Mouse (Mus musculus) embryonic facial prominence, embryonic 11.5 days (tissue): ENCODE results near the gene Inafm2. TPM values are rescaled to one million over a fixed set of nuclear protein-coding genes. Genes with fewer than 3 reads are reported as not detected.

Source experiments
- ATAC-seq: fragments of 200-750 bp; cut with Nextera tagmentation; replicated peaks from 2 replicates; pipeline ENCODE4 v1.8.0; 2017; ENCODE audit warnings: low read depth; ENCODE audit not compliant: insufficient number of reproducible peaks, low FRiP score, low TSS enrichment
- DNase-seq: peaks from one replicate; pipeline ENCODE4 v3.0.0-alpha.2; 2015; ENCODE audit warnings: low spot score
- H3K27ac ChIP-seq: fragments of 300-500 bp; sonication (generic); replicated peaks from 2 replicates; pipeline ENCODE4 v1.5.1; 2014; ENCODE audit warnings: mild to moderate bottlenecking, low read depth, low read length, control low read depth
- H3K27me3 ChIP-seq: fragments of 300-500 bp; sonication (generic); 2 replicates; pipeline ENCODE4 v1.6.1; 2014; ENCODE audit warnings: mild to moderate bottlenecking, low read length, moderate library complexity, mixed read lengths; ENCODE audit not compliant: control insufficient read depth, insufficient read depth
- H3K36me3 ChIP-seq: fragments of 300-500 bp; sonication (generic); replicated peaks from 2 replicates; pipeline ENCODE4 v1.6.1; 2014; ENCODE audit warnings: low read depth, mild to moderate bottlenecking, low read length, moderate library complexity, mixed read lengths; ENCODE audit not compliant: control insufficient read depth, insufficient read depth
- H3K4me1 ChIP-seq: fragments of 300-500 bp; sonication (generic); 2 replicates; pipeline ENCODE4 v1.6.1; 2014; ENCODE audit warnings: low read length, mixed read lengths; ENCODE audit not compliant: control insufficient read depth, insufficient read depth
- H3K4me2 ChIP-seq: fragments of 300-500 bp; sonication (generic); 2 replicates; pipeline ENCODE4 v1.6.1; 2014; ENCODE audit warnings: low read depth, mild to moderate bottlenecking, control low read depth, low read length, moderate library complexity
- H3K4me3 ChIP-seq: fragments of 300-500 bp; sonication (generic); 2 replicates; pipeline ENCODE4 v1.5.1; 2014; ENCODE audit warnings: low read depth, low read length, control low read depth
- H3K9ac ChIP-seq: fragments of 300-500 bp; sonication (generic); replicated peaks from 2 replicates; pipeline ENCODE4 v1.6.1; 2014; ENCODE audit warnings: mild to moderate bottlenecking, control low read depth, low read length
- H3K9me3 ChIP-seq: fragments of 300-500 bp; sonication (generic); replicated peaks from 2 replicates; pipeline ENCODE4 v1.6.1; 2016; ENCODE audit warnings: mild to moderate bottlenecking, low read length, inconsistent platforms, mixed read lengths; ENCODE audit not compliant: control insufficient read depth
- WGBS: fragments of 180-500 bp; shearing (Covaris S2); extraction: QIAGEN DNeasy Blood & Tissue Kit; methylation state at CpG from one replicate; pipeline ENCODE4 v1.1.7; 2014; 5-methylcytosine and 5-hydroxymethylcytosine counted together
- polyA plus RNA-seq: library from polyadenylated mRNA; unstranded; fragments of >200 nt; fragmentation: Nextera tagmentation; extraction: Ambion mirVana; gene quantifications from 2 replicates; pipeline ENCODE4 v1.2.1, GENCODE M21; 2014

Gene Inafm2
- polyA plus RNA-seq, 1 experiment from 2014 or later, result 25.8 TPM

- Histone ChIP-seq H3K27ac (no peak overlapping the region), H3K27me3 (0 out of 2 replicates have a peak, but pooled peaks cover 2% of the 10 kb centered on the region)
- 80% methylated on average over 6 of the region's 6 CpGs for WGBS
These were observed 9.8 kb downstream of the Inafm2 start for GRCm38 (mm10) chr2:118755407-118755806.

GRCm38 (mm10) chr2:118756103-118756502 lies 10.5 kb downstream of the Inafm2 start:
- ATAC-seq (no peak), DNase-seq (no peak)
- no peaks in the 10 kb centered on the region for H3K4me1 ChIP-seq
- no peak overlapping the region for H3K4me2 ChIP-seq
- H3K4me3 ChIP-seq, result no peak overlapping the region
- H3K36me3 ChIP-seq, result no peaks in the 10 kb centered on the region
- H3K27me3 ChIP-seq, result 0 out of 2 replicates have a peak, but pooled peaks cover 2% of the 10 kb centered on the region
- H3K9ac ChIP-seq, result no peak overlapping the region
- 80% methylated on average over 4 of the region's 4 CpGs for WGBS
- no peak overlapping the region for H3K27ac ChIP-seq
- no peaks in the 10 kb centered on the region for H3K9me3 ChIP-seq

More at GRCm38 (mm10) chr2:118755407-118755806, 9.8 kb downstream of the Inafm2 start:
- Histone ChIP-seq H3K9ac (no peak overlapping the region), H3K4me2 (no peak overlapping the region), H3K4me3 (no peak overlapping the region), H3K9me3 (no peaks in the 10 kb centered on the region), H3K4me1 (no peaks in the 10 kb centered on the region), H3K36me3 (no peaks in the 10 kb centered on the region)
- DNase-seq, result no peak
- ATAC-seq, result no peak

- no peak for ATAC-seq
These were observed 14.3 kb downstream of the Inafm2 start for GRCm38 (mm10) chr2:118759828-118760227.

GRCm38 (mm10) chr2:118760311-118761025 lies 14.9 kb downstream of the Inafm2 start:
- Histone ChIP-seq H3K27ac (no peak overlapping the region), H3K27me3 (0 out of 2 replicates have a peak, but pooled peaks cover 4% of the 10 kb centered on the region), H3K36me3 (no peaks in the 10 kb centered on the region), H3K9ac (no peak overlapping the region), H3K4me3 (no peak overlapping the region), H3K9me3 (no peaks in the 10 kb centered on the region), H3K4me2 (no peak overlapping the region), H3K4me1 (peaks cover 8% of the 10 kb centered on the region)
- ATAC-seq (no peak), DNase-seq (no peak)
- 79% methylated on average over 11 of the region's 11 CpGs for WGBS

More at GRCm38 (mm10) chr2:118759828-118760227, 14.3 kb downstream of the Inafm2 start:
- H3K27me3 ChIP-seq, result 0 out of 2 replicates have a peak, but pooled peaks cover 4% of the 10 kb centered on the region
- peak; percentile 75 for DNase-seq
- no peak overlapping the region for H3K9ac ChIP-seq
- H3K4me2 ChIP-seq, result no peak overlapping the region
- H3K9me3 ChIP-seq, result no peaks in the 10 kb centered on the region
- no peak overlapping the region for H3K4me3 ChIP-seq
- WGBS, result 8% methylated on average over 8 of the region's 8 CpGs
- H3K27ac ChIP-seq, result no peak overlapping the region
- no peaks in the 10 kb centered on the region for H3K36me3 ChIP-seq
- peaks cover 8% of the 10 kb centered on the region for H3K4me1 ChIP-seq

DNA sequence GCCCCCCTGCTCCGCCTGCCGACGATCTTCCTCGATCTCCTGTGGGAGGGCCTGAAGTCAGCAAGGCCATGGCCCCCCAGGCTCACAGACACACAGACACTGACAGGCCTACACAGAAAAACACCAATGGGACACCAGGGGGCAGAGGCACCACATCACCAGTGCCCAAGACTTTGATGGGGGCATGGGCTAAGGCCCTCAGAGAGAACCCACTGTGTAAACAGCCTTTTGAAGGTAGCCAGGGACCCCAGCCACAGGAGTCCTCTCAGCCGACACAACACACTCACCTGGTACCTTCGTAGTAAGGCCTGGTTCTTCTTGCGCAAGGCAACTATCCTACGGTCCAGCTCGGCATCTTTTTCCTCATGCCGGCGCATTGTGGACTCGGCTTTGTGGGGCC lies 15.8 kb downstream of the Inafm2 start:
- ATAC-seq (no peak), DNase-seq (no peak)
- peaks cover 8% of the 10 kb centered on the region for H3K4me1 ChIP-seq
- no peaks in the 10 kb centered on the region for H3K36me3 ChIP-seq
- 77% methylated on average over 12 of the region's 12 CpGs for WGBS
- 0 out of 2 replicates have a peak, but pooled peaks cover 4% of the 10 kb centered on the region for H3K27me3 ChIP-seq
- no peak overlapping the region for H3K4me3 ChIP-seq
- no peak overlapping the region for H3K4me2 ChIP-seq
- H3K27ac ChIP-seq, result no peak overlapping the region
- no peaks in the 10 kb centered on the region for H3K9me3 ChIP-seq
- no peak overlapping the region for H3K9ac ChIP-seq

DNA sequence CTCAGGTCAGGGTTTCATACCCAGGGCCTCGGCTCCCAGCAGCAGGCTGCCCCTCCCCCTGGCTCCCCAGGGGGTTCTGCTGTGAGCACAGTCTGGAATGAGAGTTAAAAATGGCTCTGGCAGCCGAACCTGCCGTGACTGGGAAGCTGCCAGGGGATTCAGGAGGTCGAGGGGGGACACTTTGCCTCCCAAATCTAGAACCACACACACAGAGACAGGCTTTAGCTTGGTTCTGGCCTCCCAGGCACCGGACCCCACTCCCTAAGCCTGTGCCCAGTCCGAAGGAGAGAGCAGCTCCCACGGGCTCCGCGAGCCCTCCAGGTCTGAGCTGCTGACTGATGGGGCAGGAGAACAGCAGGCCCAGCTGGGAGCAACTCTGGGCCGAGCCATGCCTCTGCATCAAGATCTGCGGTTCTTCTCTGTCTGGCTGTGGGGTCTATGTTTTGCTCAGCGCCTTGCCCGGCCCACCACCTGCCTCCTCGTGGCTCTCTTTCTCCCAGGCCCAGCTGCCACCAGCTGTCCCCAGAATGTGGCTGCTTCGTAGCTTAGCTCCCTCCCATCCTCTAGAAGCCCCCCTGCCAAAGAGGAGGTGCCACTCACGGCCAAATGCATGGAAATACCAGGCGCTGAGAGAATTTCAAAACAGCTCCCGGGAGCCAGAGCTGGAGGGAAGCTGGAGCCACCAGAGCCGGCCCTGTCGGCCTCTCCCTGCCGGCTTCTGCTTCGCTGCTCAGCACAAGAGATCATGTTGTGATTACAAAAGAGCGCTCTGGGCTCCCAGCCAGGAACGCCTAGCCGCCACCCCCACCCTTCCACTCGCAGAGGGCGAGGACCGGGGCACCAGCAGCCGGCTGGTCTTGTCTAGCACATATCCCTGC lies 16.6 kb downstream of the Inafm2 start, which contains the start of gene Ccdc9b:
Gene Ccdc9b, minus strand, starts transcription at position 756 of the 878 bp plus-strand sequence.
- no peaks in the 10 kb centered on the region for H3K36me3 ChIP-seq
- ATAC-seq, result peak; percentile 75
- peak within 1 kb of the TSS; percentile 28 for H3K4me2 ChIP-seq
- H3K4me3 ChIP-seq, result 0 out of 2 replicates have a peak within 1 kb of the TSS, but pooled peaks have one; percentile 5
- H3K4me1 ChIP-seq, result peaks cover 8% of the 10 kb centered on the region
- H3K9ac ChIP-seq, result peak within 1 kb of the TSS; percentile 55
- H3K27me3 ChIP-seq, result 0 out of 2 replicates have a peak, but pooled peaks cover 4% of the 10 kb centered on the region
- WGBS, result 6% methylated on average over 29 of the region's 29 CpGs
- no peaks in the 10 kb centered on the region for H3K9me3 ChIP-seq
- peak; percentile 71 for DNase-seq
- peak within 1 kb of the TSS; percentile 48 for H3K27ac ChIP-seq

DNA sequence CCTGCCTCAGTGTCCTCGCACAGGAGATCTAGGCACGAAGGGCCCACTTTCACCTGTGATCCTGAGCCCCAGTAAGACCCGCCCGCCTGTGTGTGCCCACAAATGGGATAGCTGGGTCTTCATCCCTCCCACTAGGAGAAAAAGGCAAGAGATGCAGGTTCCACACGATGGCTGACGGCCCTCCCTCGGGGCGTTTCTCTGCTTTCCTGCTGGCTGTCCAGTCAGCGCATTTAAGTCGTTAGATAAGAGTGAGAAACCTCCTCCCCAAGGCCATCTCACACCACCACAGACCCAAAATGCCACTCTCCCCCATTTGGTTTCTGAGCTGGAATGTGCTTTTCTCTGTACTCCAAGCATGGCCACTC lies 17.2 kb downstream of the Inafm2 start:
- Histone ChIP-seq H3K36me3 (no peaks in the 10 kb centered on the region), H3K4me2 (peak overlapping the region; percentile 28), H3K4me1 (peaks cover 8% of the 10 kb centered on the region), H3K9ac (peak overlapping the region; percentile 55), H3K9me3 (no peaks in the 10 kb centered on the region), H3K27ac (0 out of 2 replicates have a peak overlapping the region, but pooled peaks have one; percentile 48), H3K27me3 (0 out of 2 replicates have a peak, but pooled peaks cover 4% of the 10 kb centered on the region), H3K4me3 (no peak overlapping the region)
- no peak for DNase-seq
- no peak for ATAC-seq
- 10% methylated on average over 10 of the region's 10 CpGs for WGBS
